Mouse (Mus musculus) brain, embryonic 14.5 days (tissue): ENCODE results near the gene Pcnt.

Experiments used
- CTCF ChIP-seq: fragments of 200-500 bp; IDR thresholded peaks from 2 replicates; pipeline ENCODE4 v1.5.1; 2012; ENCODE audit warnings: inconsistent platforms, mild to moderate bottlenecking, moderate library complexity, borderline replicate concordance; ENCODE audit not compliant: insufficient read depth, insufficient read length; ENCODE audit errors: extremely low read depth
- POLR2A ChIP-seq: fragments of 200-500 bp; IDR thresholded peaks from 2 replicates; pipeline ENCODE4 v1.6.1; 2012; ENCODE audit warnings: mild to moderate bottlenecking, inconsistent platforms, borderline replicate concordance; ENCODE audit not compliant: poor library complexity, insufficient read depth, insufficient read length, severe bottlenecking; ENCODE audit errors: extremely low read depth

DNA sequence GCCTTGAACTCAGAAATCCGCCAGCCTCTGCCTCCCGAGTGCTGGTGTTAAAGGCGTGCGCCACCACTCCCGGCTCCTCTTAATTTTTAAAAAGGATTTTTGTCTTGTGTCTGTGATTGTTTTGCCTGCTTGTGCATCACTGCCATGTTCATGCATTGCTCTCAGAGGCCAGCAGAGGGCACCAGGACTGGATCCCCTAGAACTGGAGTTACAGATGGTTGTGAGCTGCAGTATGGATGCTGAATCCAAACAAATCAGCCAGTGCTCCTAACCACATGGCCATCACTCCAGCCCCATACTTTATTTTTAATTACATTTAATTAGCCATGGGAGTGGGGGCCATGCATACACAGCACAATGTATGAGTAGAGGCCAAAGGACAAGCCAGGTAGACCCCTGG is 12.7 kb upstream of the Pcnt start:
- TF ChIP-seq POLR2A (no peak), CTCF (peak; percentile 73)
